Mouse (Mus musculus) ES-Bruce4 (cell line): ENCODE results near the gene Gm45521. TPM values are rescaled to one million over a fixed set of nuclear protein-coding genes. Genes with fewer than 3 reads are reported as not detected.

Experiments used
- H3K27ac ChIP-seq: 2 replicates; pipeline ENCODE4 v1.5.1; 2012; ENCODE audit warnings: low read length, inconsistent platforms; ENCODE audit not compliant: insufficient read depth
- H3K27me3 ChIP-seq: 2 replicates; pipeline ENCODE4 v1.6.1; 2012; ENCODE audit warnings: mild to moderate bottlenecking, low read length, inconsistent platforms; ENCODE audit not compliant: control insufficient read depth, poor library complexity, insufficient read depth, severe bottlenecking
- H3K36me3 ChIP-seq: 2 replicates; pipeline ENCODE4 v1.6.1; 2012; ENCODE audit warnings: inconsistent platforms, mild to moderate bottlenecking, low read length, moderate library complexity; ENCODE audit not compliant: control insufficient read depth, poor library complexity, insufficient read depth, severe bottlenecking
- H3K4me1 ChIP-seq: one replicate; pipeline ENCODE4 v1.8.1; 2011; ENCODE audit warnings: low read length; ENCODE audit not compliant: control insufficient read depth, insufficient read depth
- H3K4me3 ChIP-seq: 2 replicates; pipeline ENCODE4 v1.5.1; 2011; ENCODE audit warnings: low read depth, mild to moderate bottlenecking, low read length
- H3K9ac ChIP-seq: 2 replicates; pipeline ENCODE4 v1.6.1; 2012; ENCODE audit warnings: low read depth, mild to moderate bottlenecking, inconsistent platforms; ENCODE audit not compliant: poor library complexity, severe bottlenecking
- H3K9me3 ChIP-seq: replicated peaks from 2 replicates; pipeline ENCODE4 v1.6.1; 2012; ENCODE audit warnings: mild to moderate bottlenecking, low read length, inconsistent platforms; ENCODE audit not compliant: control insufficient read depth, poor library complexity, insufficient read depth, severe bottlenecking
- CTCF ChIP-seq: IDR thresholded peaks from one replicate; pipeline ENCODE4 v1.8.1; 2011; ENCODE audit warnings: low read depth, low read length
- EP300 ChIP-seq: IDR thresholded peaks from 2 replicates; pipeline ENCODE4 v1.6.1; 2011; ENCODE audit warnings: low read depth, low read length; ENCODE audit not compliant: insufficient read depth
- POLR2A ChIP-seq: IDR thresholded peaks from one replicate; pipeline ENCODE4 v1.8.1; 2011; ENCODE audit warnings: low read length; ENCODE audit not compliant: insufficient read depth
- polyA plus RNA-seq: library from polyadenylated mRNA; stranded (reverse); fragments of >200 nt; gene quantifications from 2 replicates; pipeline ENCODE4 v1.2.4, GENCODE M21; 2011; ENCODE audit warnings: low read depth; ENCODE audit not compliant: missing spikeins, insufficient read depth, insufficient read length

Gene Gm45521
- polyA plus RNA-seq, 1 experiment, result 0.91 TPM

GRCm38 (mm10) chr14:7971889-7972493, 14.9 kb downstream of the Gm45521 start:
- no peaks in the 10 kb centered on the region for H3K27me3 ChIP-seq
- peak overlapping the region; percentile 15; the same call in 1 of the 2 replicates for H3K4me3 ChIP-seq
- H3K4me1 ChIP-seq, result no peaks in the 10 kb centered on the region
- no peak overlapping the region for H3K9ac ChIP-seq
- no peaks in the 10 kb centered on the region for H3K9me3 ChIP-seq
- TF ChIP-seq POLR2A, result no peak
- no peak for TF ChIP-seq EP300
- no peak for TF ChIP-seq CTCF
- no peak overlapping the region for H3K27ac ChIP-seq
- H3K36me3 ChIP-seq, result no peaks in the 10 kb centered on the region

- no peaks in the 10 kb centered on the region for H3K4me1 ChIP-seq
- TF ChIP-seq CTCF (no peak), EP300 (no peak), POLR2A (no peak)
- H3K9me3 ChIP-seq, result no peaks in the 10 kb centered on the region
- no peaks in the 10 kb centered on the region for H3K36me3 ChIP-seq
- no peak overlapping the region for H3K4me3 ChIP-seq
- no peak overlapping the region for H3K9ac ChIP-seq
- no peak overlapping the region for H3K27ac ChIP-seq
- no peaks in the 10 kb centered on the region for H3K27me3 ChIP-seq
These were observed 17.6 kb downstream of the Gm45521 start for GRCm38 (mm10) chr14:7974643-7975042.

GRCm38 (mm10) chr14:7975177-7975576, 18.1 kb downstream of the Gm45521 start:
- Histone ChIP-seq H3K9ac (no peak overlapping the region), H3K4me3 (no peak overlapping the region), H3K4me1 (no peaks in the 10 kb centered on the region), H3K36me3 (no peaks in the 10 kb centered on the region), H3K9me3 (no peaks in the 10 kb centered on the region), H3K27me3 (no peaks in the 10 kb centered on the region), H3K27ac (no peak overlapping the region)
- TF ChIP-seq EP300, result no peak
- TF ChIP-seq POLR2A, result no peak
- no peak for TF ChIP-seq CTCF

GRCm38 (mm10) chr14:7977471-7977870, 20.4 kb downstream of the Gm45521 start:
- no peak overlapping the region for H3K9ac ChIP-seq
- no peaks in the 10 kb centered on the region for H3K9me3 ChIP-seq
- no peaks in the 10 kb centered on the region for H3K27me3 ChIP-seq
- H3K36me3 ChIP-seq, result no peaks in the 10 kb centered on the region
- H3K4me3 ChIP-seq, result no peak overlapping the region
- no peaks in the 10 kb centered on the region for H3K4me1 ChIP-seq
- no peak overlapping the region for H3K27ac ChIP-seq
- TF ChIP-seq EP300, result no peak
- no peak for TF ChIP-seq POLR2A
- no peak for TF ChIP-seq CTCF

GRCm38 (mm10) chr14:7978183-7978582, 21.1 kb downstream of the Gm45521 start:
- no peaks in the 10 kb centered on the region for H3K27me3 ChIP-seq
- no peaks in the 10 kb centered on the region for H3K9me3 ChIP-seq
- H3K27ac ChIP-seq, result no peak overlapping the region
- TF ChIP-seq EP300 (no peak), POLR2A (no peak), CTCF (no peak)
- no peak overlapping the region for H3K9ac ChIP-seq
- H3K4me3 ChIP-seq, result no peak overlapping the region
- no peaks in the 10 kb centered on the region for H3K4me1 ChIP-seq
- no peaks in the 10 kb centered on the region for H3K36me3 ChIP-seq

- Histone ChIP-seq H3K4me1 (no peaks in the 10 kb centered on the region), H3K27me3 (no peaks in the 10 kb centered on the region), H3K9ac (no peak overlapping the region), H3K36me3 (no peaks in the 10 kb centered on the region), H3K4me3 (no peak overlapping the region), H3K27ac (no peak overlapping the region), H3K9me3 (no peaks in the 10 kb centered on the region)
- TF ChIP-seq POLR2A (no peak), EP300 (no peak), CTCF (no peak)
These were observed 24.1 kb downstream of the Gm45521 start for GRCm38 (mm10) chr14:7981226-7981625.
